Mouse (Mus musculus) lung, postnatal 25 days (tissue): ENCODE results near the gene Cep78.

Experiments used
- DNase-seq: peaks from one replicate; pipeline ENCODE4 v3.0.0; 2022; ENCODE audit warnings: low spot score

Gene Cep78

GRCm38 (mm10) chr19:15984449-15985171 lies at the start of gene Cep78:
Gene Cep78 (minus strand): TSS chr19:15984989.
- peak; percentile 91 for DNase-seq

- no peak for DNase-seq
Measured at GRCm38 (mm10) chr19:16031276-16031675, 46.5 kb upstream of the Cep78 start.

DNA sequence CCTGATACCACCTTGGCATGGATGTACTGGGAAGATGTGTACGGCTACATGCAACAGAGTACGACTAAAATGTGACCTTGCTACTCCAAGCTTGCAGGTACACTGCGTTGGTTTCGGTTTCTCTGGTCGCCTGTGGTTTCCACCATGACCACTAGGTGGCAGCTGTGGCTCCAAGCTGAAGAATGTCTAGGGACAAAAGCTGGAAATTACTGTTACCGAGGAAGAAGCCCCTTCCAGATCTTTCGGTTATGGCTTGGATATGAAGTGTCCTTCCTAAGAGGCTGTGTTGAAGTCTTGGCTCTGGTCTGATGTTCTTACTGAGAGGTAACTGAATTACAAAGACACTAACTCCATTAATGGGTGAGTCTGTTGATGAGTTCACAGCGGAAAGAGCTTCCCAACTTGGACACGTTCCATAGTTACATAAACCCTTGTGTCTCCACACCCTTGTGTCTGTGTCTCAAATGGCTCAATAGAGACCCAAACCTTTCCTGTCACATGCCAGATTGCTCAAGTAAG lies 44.5 kb upstream of the Cep78 start:
- peak; percentile 84 for DNase-seq

- DNase-seq = peak; percentile 13
Measured at GRCm38 (mm10) chr19:16028746-16029252, 44.0 kb upstream of the Cep78 start.

GRCm38 (mm10) chr19:16027876-16028670 lies 43.3 kb upstream of the Cep78 start:
- DNase-seq = no peak

GRCm38 (mm10) chr19:16026276-16026675 lies 41.5 kb upstream of the Cep78 start:
- DNase-seq = no peak

DNA sequence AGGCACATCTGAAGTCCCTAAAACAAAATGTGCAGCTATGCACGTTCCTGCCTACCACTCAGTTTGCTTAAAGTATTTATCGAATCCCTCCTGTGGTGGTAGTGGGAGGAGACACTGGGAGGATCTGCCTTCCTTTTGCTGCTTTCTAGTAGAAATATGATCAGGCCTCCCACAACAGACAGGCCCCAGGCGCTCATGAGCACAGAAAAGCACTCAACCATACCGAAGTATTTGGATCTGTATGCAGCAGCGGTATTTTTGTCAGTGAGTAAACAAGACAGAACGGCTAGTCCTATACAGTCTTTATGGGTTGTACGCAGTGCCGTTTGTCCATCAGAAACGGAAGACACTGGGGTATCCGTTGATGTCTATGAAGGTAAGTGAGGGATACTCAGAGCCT lies 37.4 kb upstream of the Cep78 start:
- DNase-seq = no peak

GRCm38 (mm10) chr19:16016171-16016570 lies 31.4 kb upstream of the Cep78 start:
- DNase-seq = no peak

- peak; percentile 39 for DNase-seq
Measured at GRCm38 (mm10) chr19:16015191-16015968, 30.6 kb upstream of the Cep78 start.

DNA sequence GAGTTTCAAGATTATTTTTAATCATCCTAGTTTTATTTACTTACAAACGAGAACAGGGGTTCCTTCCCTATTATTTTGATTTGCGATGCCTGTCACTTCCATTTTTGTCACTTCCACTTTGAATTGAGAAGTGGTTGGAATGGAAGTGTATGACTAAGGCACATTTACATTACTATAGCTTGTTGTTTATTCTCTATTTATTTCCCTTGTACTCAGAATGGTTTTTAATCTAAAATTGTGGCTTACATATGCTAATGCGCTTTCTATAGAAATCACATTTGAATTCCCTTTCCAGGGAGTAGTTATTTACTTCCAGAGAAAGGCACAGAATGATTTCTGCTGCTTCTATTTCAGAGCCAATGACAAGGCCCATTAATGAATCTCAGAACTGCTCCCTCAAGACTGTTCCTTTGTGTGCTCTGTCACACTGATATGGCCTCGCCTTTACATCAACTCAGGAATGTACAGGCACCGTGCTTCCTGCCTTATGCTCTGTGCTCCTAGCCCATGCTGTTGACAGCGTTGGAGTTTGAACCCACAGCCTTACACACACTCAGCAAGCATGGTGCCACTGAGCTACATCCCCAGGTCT lies 25.1 kb upstream of the Cep78 start:
- no peak for DNase-seq

- DNase-seq = no peak
Measured at GRCm38 (mm10) chr19:16009111-16009510, 24.3 kb upstream of the Cep78 start.

DNA sequence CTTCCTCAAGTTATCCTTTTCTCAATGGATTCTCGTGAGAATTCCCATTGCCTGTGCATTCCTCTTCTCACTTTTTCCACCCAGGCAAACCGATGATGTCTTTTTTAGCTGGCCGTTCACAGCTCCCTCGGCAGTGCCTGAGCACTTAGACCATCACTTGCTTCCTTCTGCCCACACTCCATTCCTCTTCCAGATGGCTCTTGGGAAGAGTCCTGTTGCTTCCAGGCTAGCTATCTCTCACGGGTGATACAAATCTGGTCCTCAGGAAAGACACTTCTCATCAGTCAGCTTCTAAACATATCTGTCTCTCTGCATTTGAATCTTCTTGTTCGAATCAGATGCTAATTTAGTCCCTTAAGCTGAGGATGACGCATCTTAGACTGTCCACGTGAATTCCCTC lies 22.3 kb upstream of the Cep78 start:
- DNase-seq = no peak

DNA sequence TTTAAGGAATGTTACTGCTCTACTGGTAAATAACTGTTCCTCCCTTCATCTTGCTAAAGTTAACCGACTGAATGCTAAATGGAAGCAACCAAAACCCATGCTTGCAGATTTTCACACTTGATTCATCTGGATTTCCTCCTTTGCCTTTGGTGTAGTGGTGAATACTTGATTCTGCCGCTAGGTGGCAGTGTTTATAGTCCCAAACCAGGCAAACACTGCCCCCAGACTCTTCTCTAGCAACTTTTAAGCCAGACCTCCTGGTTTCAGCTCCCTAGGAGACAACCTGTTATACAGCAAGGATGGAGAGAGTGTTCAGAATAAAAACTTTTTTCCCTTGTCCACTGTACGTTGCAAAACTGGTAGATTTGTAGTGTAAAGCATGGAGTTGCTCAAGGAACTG lies 13.4 kb upstream of the Cep78 start:
- DNase-seq = peak; percentile 48

DNA sequence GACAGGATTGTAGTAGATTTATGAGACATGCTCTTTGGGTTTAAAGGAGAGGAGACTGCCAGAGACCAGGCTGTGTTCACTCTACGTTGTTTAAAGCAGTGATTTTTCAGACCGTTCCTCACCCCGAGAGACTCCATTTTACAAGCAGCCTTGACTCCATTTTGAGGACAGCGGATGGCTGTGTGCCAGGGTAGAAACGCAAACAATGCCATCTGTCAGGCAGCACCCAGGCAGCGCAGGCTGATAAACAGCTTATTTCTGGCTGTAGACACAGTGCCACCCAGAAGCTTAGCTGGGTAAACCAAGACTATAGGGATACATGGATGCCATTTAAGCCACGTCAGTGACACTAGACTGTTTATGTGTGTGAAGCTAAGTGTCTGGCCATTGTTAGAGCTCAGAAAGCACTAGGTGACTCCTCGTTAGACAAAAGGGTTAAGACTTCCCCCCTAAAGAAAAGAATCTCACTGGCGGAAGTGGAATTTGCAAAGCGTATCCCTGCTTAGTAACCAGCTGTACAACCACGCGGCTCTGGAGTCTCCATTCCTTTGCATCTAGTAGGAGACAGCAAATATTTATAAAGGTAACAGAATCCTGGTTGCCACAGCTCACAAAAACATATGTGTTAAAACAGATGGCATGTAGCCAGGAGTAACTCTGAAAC lies 12.2 kb upstream of the Cep78 start:
- DNase-seq = no peak

DNA sequence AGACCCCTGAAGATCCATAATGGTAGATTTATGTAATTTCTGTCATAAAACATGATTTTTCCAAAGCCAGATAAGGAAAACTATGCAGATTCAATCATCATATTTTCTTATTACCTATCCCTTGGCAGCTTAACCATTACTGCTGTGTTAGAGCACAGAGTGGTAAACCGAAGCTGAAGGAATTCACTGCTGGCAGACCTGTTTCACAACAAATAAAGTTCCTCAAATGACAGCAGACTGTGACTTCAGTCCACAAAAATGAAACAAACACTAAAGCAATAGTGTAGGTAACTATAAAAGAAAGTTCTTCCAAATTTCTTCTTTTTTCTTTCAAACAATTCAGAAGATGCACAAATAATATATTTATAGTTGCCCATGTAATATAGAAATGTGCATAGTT lies 5.3 kb upstream of the Cep78 start:
- DNase-seq = no peak

DNA sequence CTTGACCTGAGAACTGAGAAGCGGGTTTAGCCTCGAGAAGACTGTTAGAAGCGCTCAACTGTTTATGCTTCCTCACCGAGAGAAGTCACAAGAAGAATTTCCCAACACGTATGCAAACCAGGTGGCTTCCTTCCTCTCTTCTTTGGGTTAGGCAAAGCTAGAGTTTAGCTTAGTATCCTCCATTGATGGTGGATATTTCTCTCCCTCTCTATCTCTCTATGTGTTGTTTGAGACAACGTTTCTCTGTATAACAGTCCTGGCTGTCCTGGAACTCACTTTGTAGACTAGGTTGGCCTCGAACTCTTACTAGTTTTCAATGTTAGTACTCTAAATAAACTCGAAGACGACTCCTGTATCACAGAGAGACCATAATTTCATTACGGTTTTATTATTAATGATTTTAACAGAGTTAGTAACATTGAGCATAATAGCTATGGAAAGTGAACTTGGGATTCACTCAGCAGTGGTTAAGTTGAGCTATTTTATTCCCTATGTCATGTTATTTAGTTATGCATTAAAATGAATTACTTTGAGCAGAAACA lies 454 bp upstream of the Cep78 start:
- no peak for DNase-seq

DNA sequence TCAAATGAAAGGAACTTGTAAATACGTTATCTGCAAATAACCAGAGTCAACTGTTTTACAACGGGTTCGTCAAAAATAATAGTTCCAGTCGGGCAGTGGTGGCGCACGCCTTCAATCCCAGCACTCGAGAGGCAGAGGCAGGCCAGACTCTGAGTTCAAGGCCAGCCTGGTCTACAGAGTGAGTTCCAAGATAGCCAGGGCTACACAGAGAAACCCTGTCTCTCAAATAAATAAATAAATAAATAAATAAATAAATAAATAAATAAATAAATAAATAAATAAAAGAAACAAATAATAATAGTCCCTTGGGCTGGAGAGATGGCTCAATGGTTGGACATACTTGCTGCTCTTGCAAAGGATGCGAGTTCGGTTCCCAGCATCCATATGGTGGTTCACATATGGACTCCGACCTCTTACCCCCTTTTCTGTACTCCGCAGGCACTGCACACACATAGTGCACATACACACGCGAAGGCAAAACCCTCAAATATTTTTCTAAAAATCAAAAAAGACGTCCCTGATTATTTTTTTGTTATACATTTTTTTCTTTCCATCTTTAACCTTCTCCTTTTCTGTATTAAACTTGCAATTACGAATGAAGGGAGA lies 947 bp downstream of the Cep78 start:
- no peak for DNase-seq

GRCm38 (mm10) chr19:15982926-15983738 lies 1.7 kb downstream of the Cep78 start:
- no peak for DNase-seq

DNA sequence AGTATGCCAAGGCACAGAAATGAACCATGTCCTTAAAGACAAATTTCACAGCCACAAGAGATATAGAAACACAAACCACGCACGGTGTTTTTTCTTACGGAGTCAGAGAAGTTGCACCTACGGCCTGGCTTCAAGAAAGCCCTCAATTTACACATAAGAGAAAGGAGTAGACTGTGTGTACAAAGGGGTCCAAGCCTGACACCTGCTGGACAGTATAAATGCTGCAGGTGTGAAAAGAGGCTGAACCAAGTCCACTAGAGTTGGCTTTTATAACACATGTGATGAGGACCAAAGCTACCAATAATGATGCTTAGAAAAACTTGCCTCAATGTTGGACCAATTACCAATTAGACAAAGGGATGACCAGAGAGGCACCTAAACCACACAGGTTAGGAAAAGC lies 2.9 kb downstream of the Cep78 start:
- DNase-seq = peak; percentile 65

- DNase-seq = no peak
Measured at GRCm38 (mm10) chr19:15973365-15973764, 11.4 kb downstream of the Cep78 start.
